Mouse (Mus musculus) bone marrow macrophage, adult 2 months (primary cell): Measurements from ENCODE around the gene Syngap1. TPM values are rescaled to one million over a fixed set of nuclear protein-coding genes. Genes with fewer than 3 reads are reported as not detected.

Source experiments
- H3K27ac ChIP-seq: 2 replicates; pipeline ENCODE4 v1.5.1; 2012; ENCODE audit warnings: low read depth, low read length; ENCODE audit not compliant: insufficient read depth
- H3K4me1 ChIP-seq: 2 replicates; pipeline ENCODE4 v1.6.1; 2012; ENCODE audit warnings: low read length; ENCODE audit not compliant: control insufficient read depth, insufficient read depth
- H3K4me3 ChIP-seq: 2 replicates; pipeline ENCODE4 v1.5.1; 2012; ENCODE audit warnings: mild to moderate bottlenecking, low read length, moderate library complexity; ENCODE audit not compliant: insufficient read depth
- CTCF ChIP-seq: IDR thresholded peaks from 2 replicates; pipeline ENCODE4 v1.5.1; 2012; ENCODE audit warnings: low read depth, mild to moderate bottlenecking, low read length, moderate library complexity
- POLR2A ChIP-seq: IDR thresholded peaks from 2 replicates; pipeline ENCODE4 v1.6.1; 2012; ENCODE audit warnings: mild to moderate bottlenecking, low read depth, low read length, borderline replicate concordance
- polyA plus RNA-seq: library from polyadenylated mRNA; stranded (reverse); fragments of >200 nt; gene quantifications from 2 replicates; pipeline ENCODE4 v1.2.4, GENCODE M21; 2012; ENCODE audit not compliant: missing spikeins, insufficient read depth, insufficient read length

The Syngap1 gene
- polyA plus RNA-seq, 1 experiment = 3.5 TPM

DNA sequence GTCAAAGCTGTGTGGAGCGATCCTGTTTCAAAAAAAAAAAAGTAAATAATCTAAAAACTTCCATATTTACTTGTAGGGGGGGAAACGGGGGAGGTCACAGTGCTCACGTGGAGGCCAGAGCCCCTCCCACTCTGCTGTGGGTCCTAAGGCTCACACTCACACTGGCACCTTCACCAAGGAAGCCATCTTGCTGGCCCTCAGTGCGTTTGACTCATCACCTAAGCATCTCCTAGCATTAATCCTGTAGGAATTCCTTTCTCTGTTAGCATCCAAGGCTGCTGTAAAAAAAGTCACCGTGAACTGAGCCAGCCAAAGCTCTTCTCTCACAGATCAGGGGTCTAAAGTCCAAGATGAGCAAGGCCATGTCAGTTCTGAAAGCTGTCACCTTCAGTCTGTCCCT, 15.3 kb downstream of the Syngap1 start:
- TF ChIP-seq POLR2A = no peak
- TF ChIP-seq CTCF = no peak
- no peak overlapping the region for H3K4me3 ChIP-seq
- H3K4me1 ChIP-seq = peaks cover 12% of the 10 kb centered on the region
- no peak overlapping the region for H3K27ac ChIP-seq

- Histone ChIP-seq H3K4me3 (no peak overlapping the region), H3K27ac (no peak overlapping the region), H3K4me1 (peaks cover 12% of the 10 kb centered on the region)
- TF ChIP-seq POLR2A (no peak), CTCF (no peak)
These were observed 15.8 kb downstream of the Syngap1 start for GRCm38 (mm10) chr17:26956895-26957294.

DNA sequence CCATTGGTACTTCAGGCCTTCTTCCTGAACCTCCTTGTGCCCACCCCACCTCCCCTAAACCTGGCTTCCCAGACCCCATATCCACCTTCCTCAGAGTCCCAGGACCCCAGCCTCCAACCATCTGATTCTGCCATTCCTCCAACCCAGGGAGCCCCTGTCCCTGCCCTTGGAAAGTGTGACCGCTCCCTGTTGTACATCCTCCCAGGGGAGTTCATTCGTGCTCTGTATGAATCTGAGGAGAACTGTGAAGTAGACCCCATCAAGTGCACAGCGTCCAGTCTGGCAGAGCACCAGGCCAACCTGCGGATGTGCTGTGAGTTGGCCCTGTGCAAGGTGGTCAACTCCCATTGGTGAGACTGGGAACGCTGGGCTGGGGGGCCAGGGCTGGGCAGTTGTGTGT, 16.8 kb downstream of the Syngap1 start:
- H3K4me3 ChIP-seq = no peak overlapping the region
- H3K4me1 ChIP-seq = peaks cover 12% of the 10 kb centered on the region
- H3K27ac ChIP-seq = no peak overlapping the region
- TF ChIP-seq POLR2A (no peak), CTCF (no peak)

- Histone ChIP-seq H3K27ac (no peak overlapping the region), H3K4me1 (peaks cover 12% of the 10 kb centered on the region), H3K4me3 (no peak overlapping the region)
- TF ChIP-seq POLR2A (no peak), CTCF (no peak)
These were observed 17.8 kb downstream of the Syngap1 start for GRCm38 (mm10) chr17:26958880-26959279.

- no peak overlapping the region for H3K4me3 ChIP-seq
- no peak for TF ChIP-seq CTCF
- TF ChIP-seq POLR2A = no peak
- H3K4me1 ChIP-seq = peaks cover 10% of the 10 kb centered on the region
- no peak overlapping the region for H3K27ac ChIP-seq
These were observed 18.8 kb downstream of the Syngap1 start for GRCm38 (mm10) chr17:26959815-26960214.

DNA sequence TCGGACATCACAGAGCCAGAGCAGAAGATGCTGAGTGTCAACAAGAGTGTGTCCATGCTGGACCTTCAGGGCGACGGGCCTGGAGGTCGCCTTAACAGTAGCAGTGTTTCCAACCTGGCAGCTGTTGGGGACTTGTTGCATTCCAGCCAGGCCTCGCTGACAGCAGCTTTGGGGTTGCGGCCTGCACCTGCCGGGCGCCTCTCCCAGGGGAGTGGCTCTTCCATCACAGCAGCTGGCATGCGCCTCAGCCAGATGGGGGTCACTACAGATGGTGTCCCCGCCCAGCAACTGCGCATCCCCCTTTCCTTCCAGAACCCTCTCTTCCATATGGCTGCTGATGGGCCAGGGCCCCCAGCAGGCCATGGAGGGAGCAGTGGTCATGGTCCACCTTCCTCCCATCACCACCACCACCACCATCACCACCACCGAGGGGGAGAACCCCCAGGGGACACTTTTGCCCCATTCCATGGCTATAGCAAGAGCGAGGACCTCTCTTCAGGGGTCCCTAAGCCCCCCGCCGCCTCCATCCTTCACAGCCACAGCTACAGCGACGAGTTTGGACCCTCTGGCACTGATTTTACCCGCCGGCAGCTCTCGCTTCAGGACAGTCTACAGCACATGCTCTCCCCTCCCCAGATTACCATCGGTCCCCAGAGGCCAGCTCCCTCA, 20.7 kb downstream of the Syngap1 start:
- no peak for TF ChIP-seq CTCF
- TF ChIP-seq POLR2A = no peak
- Histone ChIP-seq H3K4me3 (no peak overlapping the region), H3K4me1 (no peaks in the 10 kb centered on the region), H3K27ac (no peak overlapping the region)

GRCm38 (mm10) chr17:26966993-26967392, 25.9 kb downstream of the Syngap1 start:
- no peak overlapping the region for H3K27ac ChIP-seq
- H3K4me1 ChIP-seq = no peaks in the 10 kb centered on the region
- H3K4me3 ChIP-seq = no peak overlapping the region
- TF ChIP-seq POLR2A (no peak), CTCF (no peak)

DNA sequence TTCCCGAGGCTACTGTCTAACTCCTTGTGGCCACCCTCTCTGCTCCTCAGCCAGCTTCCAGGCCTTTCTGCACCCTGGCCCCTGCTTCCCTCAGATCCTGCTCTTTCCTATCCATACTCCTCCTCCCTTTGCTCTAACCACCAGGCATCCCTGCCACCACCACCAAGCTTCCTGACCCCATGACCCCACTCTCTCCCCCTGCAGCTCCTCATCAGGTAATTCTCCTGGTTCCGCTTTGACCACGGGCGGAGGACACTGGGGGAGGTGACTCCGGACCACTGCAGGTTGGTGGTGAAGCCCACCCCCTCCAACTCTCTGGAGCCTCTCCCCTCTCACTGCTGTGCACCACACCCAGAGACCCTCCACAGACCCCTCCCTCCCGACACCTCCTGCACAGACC, 26.4 kb downstream of the Syngap1 start:
- no peak for TF ChIP-seq CTCF
- TF ChIP-seq POLR2A = no peak
- Histone ChIP-seq H3K27ac (no peak overlapping the region), H3K4me3 (no peak overlapping the region), H3K4me1 (no peaks in the 10 kb centered on the region)

DNA sequence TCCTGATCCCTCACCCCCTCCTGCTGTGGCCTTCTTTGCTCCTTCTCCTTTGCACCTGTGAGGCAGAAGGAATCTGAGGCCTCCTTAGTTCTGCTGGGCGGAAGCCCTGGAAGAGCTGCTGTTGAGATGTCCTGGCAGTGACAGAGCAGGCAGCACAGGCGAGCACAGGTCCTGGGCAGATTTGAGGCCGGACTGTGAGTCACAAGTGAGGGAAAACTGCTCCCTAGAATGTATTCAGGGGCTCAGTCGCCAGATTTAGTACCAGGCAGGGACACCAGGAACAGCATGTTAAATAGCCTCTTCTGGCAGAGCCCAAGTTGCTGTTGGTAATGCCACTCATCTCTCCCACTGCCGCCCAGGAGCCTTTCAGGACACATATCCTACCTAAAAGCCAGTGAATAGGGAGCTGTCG, 27.2 kb downstream of the Syngap1 start:
- Histone ChIP-seq H3K27ac (no peak overlapping the region), H3K4me1 (no peaks in the 10 kb centered on the region), H3K4me3 (no peak overlapping the region)
- no peak for TF ChIP-seq POLR2A
- TF ChIP-seq CTCF = no peak

GRCm38 (mm10) chr17:26969257-26969656, 28.2 kb downstream of the Syngap1 start:
- no peak overlapping the region for H3K4me3 ChIP-seq
- peaks cover 3% of the 10 kb centered on the region for H3K4me1 ChIP-seq
- H3K27ac ChIP-seq = no peak overlapping the region
- no peak for TF ChIP-seq CTCF
- TF ChIP-seq POLR2A = no peak
